Mouse (Mus musculus) MEL (cell line): ENCODE results near the gene Gnai3. TPM values are rescaled to one million over a fixed set of nuclear protein-coding genes. Genes with fewer than 3 reads are reported as not detected.

Experiments
- DNase-seq: peaks from one replicate; pipeline ENCODE4 v3.0.0; 2011; ENCODE audit warnings: low read depth, low spot score
- H3K27ac ChIP-seq: 2 replicates; pipeline ENCODE4 v1.5.1; 2012; ENCODE audit warnings: low read depth, mild to moderate bottlenecking, control low read depth, low read length, moderate library complexity; ENCODE audit not compliant: control insufficient read depth
- H3K27me3 ChIP-seq, 2 experiments: fragments of 150-350 bp in 1 of 2; sonication (generic) in 1 of 2; 2 replicates each; pipeline ENCODE4 v1.6.1; 2012; ENCODE audit warnings: low read length in 2 of 2, mild to moderate bottlenecking in 2 of 2, improper control_type of control experiment in 1 of 2, moderate library complexity in 1 of 2; ENCODE audit not compliant: insufficient read depth in 2 of 2, control insufficient read depth in 1 of 2
- H3K36me3 ChIP-seq, 2 experiments: 2 replicates each; pipeline ENCODE4 v1.6.1; 2012 to 2014; ENCODE audit warnings: low read length in 2 of 2, improper control_type of control experiment in 1 of 2, inconsistent platforms in 1 of 2, mild to moderate bottlenecking in 1 of 2; ENCODE audit not compliant: insufficient read depth in 2 of 2, control insufficient read depth in 1 of 2
- H3K4me1 ChIP-seq, 2 experiments: fragments of 150-350 bp in 1 of 2; sonication (generic) in 1 of 2; 2 replicates each; pipeline ENCODE4 v1.6.1; 2012; ENCODE audit warnings: low read length in 2 of 2, improper control_type of control experiment in 1 of 2, mild to moderate bottlenecking in 1 of 2; ENCODE audit not compliant: insufficient read depth in 2 of 2, control insufficient read depth in 1 of 2
- H3K4me3 ChIP-seq, 2 experiments: fragments of 150-350 bp in 1 of 2; sonication (generic) in 1 of 2; 2 replicates each; pipeline ENCODE4 v1.5.1; 2012; ENCODE audit warnings: low read depth in 2 of 2, low read length in 2 of 2, mild to moderate bottlenecking in 2 of 2, moderate library complexity in 2 of 2, control low read depth in 1 of 2, improper control_type of control experiment in 1 of 2; ENCODE audit not compliant: control insufficient read depth in 1 of 2, insufficient read depth in 1 of 2
- H3K79me2 ChIP-seq: 2 replicates; pipeline ENCODE4 v1.6.1; 2012; ENCODE audit warnings: mild to moderate bottlenecking, low read length, moderate library complexity; ENCODE audit not compliant: control insufficient read depth, poor library complexity, insufficient read depth
- H3K9ac ChIP-seq: 2 replicates; pipeline ENCODE4 v1.6.1; 2012; ENCODE audit warnings: low read depth, mild to moderate bottlenecking, control low read depth, low read length, moderate library complexity; ENCODE audit not compliant: control insufficient read depth, poor library complexity, severe bottlenecking
- H3K9me3 ChIP-seq: fragments of 150-350 bp; sonication (generic); replicated peaks from 2 replicates; pipeline ENCODE4 v1.6.1; 2012; ENCODE audit warnings: mild to moderate bottlenecking, low read length, improper control_type of control experiment, moderate library complexity; ENCODE audit not compliant: insufficient read depth
- BHLHE40 ChIP-seq: IDR thresholded peaks from 2 replicates; pipeline ENCODE4 v1.6.1; 2012; ENCODE audit warnings: low read depth, mild to moderate bottlenecking, inconsistent platforms, low read length, improper control_type of control experiment, borderline replicate concordance
- CHD1 ChIP-seq: IDR thresholded peaks from 2 replicates; pipeline ENCODE4 v1.6.1; 2012; ENCODE audit warnings: low read depth, mild to moderate bottlenecking, inconsistent platforms, low read length, improper control_type of control experiment
- CTCF ChIP-seq, 3 experiments: IDR thresholded peaks in 2 of 3; conservative IDR thresholded peaks in 1 of 3; 2 replicates each; pipeline ENCODE4 v1.5.1; 2011 to 2012; ENCODE audit warnings: low read length in 3 of 3, low read depth in 2 of 3, mild to moderate bottlenecking in 2 of 3, improper control_type of control experiment in 1 of 3, inconsistent platforms in 1 of 3, mixed read lengths in 1 of 3, moderate library complexity in 1 of 3; ENCODE audit not compliant: control insufficient read depth in 1 of 3, insufficient read depth in 1 of 3, poor library complexity in 1 of 3, severe bottlenecking in 1 of 3
- E2F4 ChIP-seq: IDR thresholded peaks from 2 replicates; pipeline ENCODE4 v1.6.1; 2011; ENCODE audit warnings: low read depth, low read length, improper control_type of control experiment, borderline replicate concordance
- ELF1 ChIP-seq: IDR thresholded peaks from 2 replicates; pipeline ENCODE4 v1.6.1; 2014; ENCODE audit warnings: low read depth, mild to moderate bottlenecking, inconsistent platforms, low read length, improper control_type of control experiment, moderate library complexity
- EP300 ChIP-seq, 2 experiments: IDR thresholded peaks; 2 replicates each; pipeline ENCODE4 v1.6.1; 2011; ENCODE audit warnings: improper control_type of control experiment in 2 of 2, low read length in 2 of 2, low read depth in 1 of 2, mild to moderate bottlenecking in 1 of 2
- GABPA ChIP-seq: IDR thresholded peaks from 2 replicates; pipeline ENCODE4 v1.6.1; 2012; ENCODE audit warnings: low read depth, mild to moderate bottlenecking, inconsistent platforms, low read length, improper control_type of control experiment, moderate library complexity
- GATA1 ChIP-seq: IDR thresholded peaks from 2 replicates; pipeline ENCODE4 v1.6.1; 2011; ENCODE audit warnings: low read depth, low read length, improper control_type of control experiment
- JUND ChIP-seq: IDR thresholded peaks from 2 replicates; pipeline ENCODE4 v1.6.1; 2011; ENCODE audit warnings: low read depth, mild to moderate bottlenecking, improper control_type of control experiment, low read length
- KAT2A ChIP-seq: conservative IDR thresholded peaks from 2 replicates; pipeline ENCODE4 v1.6.1; 2012; ENCODE audit warnings: low read depth, low read length, improper control_type of control experiment, inconsistent platforms
- MAX ChIP-seq: IDR thresholded peaks from 2 replicates; pipeline ENCODE4 v1.6.1; 2011; ENCODE audit warnings: low read length, improper control_type of control experiment
- MAZ ChIP-seq: IDR thresholded peaks from 2 replicates; pipeline ENCODE4 v1.6.1; 2012; ENCODE audit warnings: low read depth, mild to moderate bottlenecking, inconsistent platforms, low read length, improper control_type of control experiment
- MEF2A ChIP-seq: IDR thresholded peaks from 2 replicates; pipeline ENCODE4 v1.6.1; 2014; ENCODE audit warnings: low read depth, mild to moderate bottlenecking, inconsistent platforms, low read length, improper control_type of control experiment; ENCODE audit not compliant: poor library complexity, insufficient replicate concordance, severe bottlenecking; ENCODE audit errors: extremely low read depth
- MYC ChIP-seq: IDR thresholded peaks from 2 replicates; pipeline ENCODE4 v1.6.1; 2011; ENCODE audit warnings: low read depth, mild to moderate bottlenecking, low read length, improper control_type of control experiment, moderate library complexity
- NELFE ChIP-seq: IDR thresholded peaks from 2 replicates; pipeline ENCODE4 v1.6.1; 2011; ENCODE audit warnings: low read depth, low read length, improper control_type of control experiment
- POLR2AphosphoS5 ChIP-seq: IDR thresholded peaks from 2 replicates; pipeline ENCODE4 v1.6.1; 2012; ENCODE audit warnings: low read depth, borderline replicate concordance, mild to moderate bottlenecking, inconsistent platforms, low read length, moderate library complexity, mixed read lengths
- RAD21 ChIP-seq: IDR thresholded peaks from 2 replicates; pipeline ENCODE4 v1.6.1; 2011; ENCODE audit warnings: mild to moderate bottlenecking, low read depth, low read length, improper control_type of control experiment
- SIN3A ChIP-seq: IDR thresholded peaks from 2 replicates; pipeline ENCODE4 v1.6.1; 2012; ENCODE audit warnings: low read length, improper control_type of control experiment, inconsistent platforms
- SMC3 ChIP-seq: IDR thresholded peaks from 2 replicates; pipeline ENCODE4 v1.6.1; 2011; ENCODE audit warnings: low read depth, low read length, improper control_type of control experiment
- TAL1 ChIP-seq: IDR thresholded peaks from 2 replicates; pipeline ENCODE4 v1.6.1; 2012; ENCODE audit warnings: mild to moderate bottlenecking, inconsistent platforms, low read length, moderate library complexity, mixed read lengths
- TCF12 ChIP-seq: IDR thresholded peaks from 2 replicates; pipeline ENCODE4 v1.6.1; 2014; ENCODE audit warnings: low read depth, mild to moderate bottlenecking, inconsistent platforms, low read length, improper control_type of control experiment, moderate library complexity
- UBTF ChIP-seq: IDR thresholded peaks from 2 replicates; pipeline ENCODE4 v1.6.1; 2012; ENCODE audit warnings: low read depth, mild to moderate bottlenecking, inconsistent platforms, low read length, improper control_type of control experiment, moderate library complexity, borderline replicate concordance; ENCODE audit not compliant: insufficient read depth
- USF2 ChIP-seq, 2 experiments: IDR thresholded peaks; 2 replicates each; pipeline ENCODE4 v1.6.1; 2011 to 2012; ENCODE audit warnings: improper control_type of control experiment in 2 of 2, low read length in 2 of 2, borderline replicate concordance in 1 of 2, inconsistent platforms in 1 of 2, low read depth in 1 of 2, mild to moderate bottlenecking in 1 of 2; ENCODE audit not compliant: insufficient read depth in 1 of 2
- ZKSCAN1 ChIP-seq: IDR thresholded peaks from 2 replicates; pipeline ENCODE4 v1.6.1; 2012; ENCODE audit warnings: low read depth, mild to moderate bottlenecking, inconsistent platforms, low read length, improper control_type of control experiment, moderate library complexity
- ZMIZ1 ChIP-seq: IDR thresholded peaks from 2 replicates; pipeline ENCODE4 v1.6.1; 2012; ENCODE audit warnings: low read depth, mild to moderate bottlenecking, inconsistent platforms, low read length, improper control_type of control experiment, moderate library complexity
- ZNF384 ChIP-seq: IDR thresholded peaks from 2 replicates; pipeline ENCODE4 v1.6.1; 2012; ENCODE audit warnings: low read depth, mild to moderate bottlenecking, inconsistent platforms, low read length, improper control_type of control experiment
- polyA plus RNA-seq, 2 experiments: library from polyadenylated mRNA; stranded (reverse) in 1 of 2; unstranded in 1 of 2; fragments of >175 nt in 1 of 2; fragments of >200 nt in 1 of 2; gene quantifications; 2 replicates each; pipeline versions ENCODE4 v1.2.1 to v1.2.4; 2012; ENCODE audit warnings: low replicate concordance in 2 of 2, low read depth in 1 of 2; ENCODE audit not compliant: insufficient read length in 2 of 2, insufficient read depth in 1 of 2, missing spikeins in 1 of 2
- total RNA-seq: library from RNA; depleted of rRNA; stranded (reverse); fragments of 300-350 nt; gene quantifications from 2 replicates; pipeline ENCODE4 v1.2.3, GENCODE M21; 2012

Gene Gnai3
- total and polyA plus RNA-seq, 3 experiments, result 74.2 to 96.4 (median 92.1) TPM

GRCm38 (mm10) chr3:108112246-108112645 is 33.7 kb downstream of the Gnai3 start:
- Histone ChIP-seq H3K36me3 (peaks cover 4 to 30% of the 10 kb centered on the region in 2 experiments), H3K4me1 (peaks cover 0 to 2% of the 10 kb centered on the region in 2 experiments; a peak in 2 of 4 replicates), H3K9ac (no peak overlapping the region), H3K9me3 (no peaks in the 10 kb centered on the region), H3K79me2 (no peaks in the 10 kb centered on the region), H3K27ac (no peak overlapping the region), H3K4me3 (no peak overlapping the region), H3K27me3 (no peaks in the 10 kb centered on the region)
- DNase-seq, result no peak
- TF ChIP-seq EP300 (IDR thresholded peaks at IDR 0.05; ENCODE audit: low read depth in 1 of 2, low read length in 2 of 2) (no peak), UBTF (no peak), ZMIZ1 (no peak), JUND (no peak), GATA1 (no peak), MYC (no peak), CHD1 (no peak), E2F4 (no peak), USF2 (IDR thresholded peaks at IDR 0.05; ENCODE audit: borderline replicate concordance in 1 of 2, insufficient read depth in 1 of 2, low read depth in 1 of 2, low read length in 2 of 2) (no peak), RAD21 (no peak), BHLHE40 (no peak), GABPA (no peak), SMC3 (no peak)

GRCm38 (mm10) chr3:108111320-108111719 is 34.6 kb downstream of the Gnai3 start:
- Histone ChIP-seq H3K79me2 (no peaks in the 10 kb centered on the region), H3K27me3 (no peaks in the 10 kb centered on the region), H3K27ac (no peak overlapping the region), H3K9ac (no peak overlapping the region), H3K9me3 (no peaks in the 10 kb centered on the region), H3K4me3 (no peak overlapping the region), H3K4me1 (peaks cover 0 to 2% of the 10 kb centered on the region in 2 experiments; a peak in 2 of 4 replicates), H3K36me3 (peaks cover 4 to 35% of the 10 kb centered on the region in 2 experiments)
- TF ChIP-seq SIN3A (no peak), JUND (no peak), ZKSCAN1 (no peak), MAZ (no peak), RAD21 (no peak), ELF1 (no peak), CHD1 (no peak), TAL1 (no peak), POLR2AphosphoS5 (no peak), NELFE (no peak), SMC3 (no peak), USF2 (IDR thresholded peaks at IDR 0.05; ENCODE audit: borderline replicate concordance in 1 of 2, insufficient read depth in 1 of 2, low read depth in 1 of 2, low read length in 2 of 2) (no peak), KAT2A (no peak), ZNF384 (no peak), TCF12 (no peak), MEF2A (no peak), BHLHE40 (no peak), MAX (no peak), CTCF (IDR thresholded peaks at IDR 0.05 in 2 of 3, conservative IDR thresholded peaks at IDR 0.05 in 1 of 3; ENCODE audit: control insufficient read depth in 1 of 3, insufficient read depth in 1 of 3, low read depth in 2 of 3, low read length in 3 of 3, poor library complexity in 1 of 3, severe bottlenecking in 1 of 3) (no peak)
- no peak for DNase-seq
